In genomic region chr11:24865067-24865796, GRCm38 (mm10) we compare ENCODE assay signal across 18 mouse cellular contexts.
"Had no signal": no experiment of that assay in that cellular context is flagged by ENCODE, and none has a peak within 500 bp of the region (broad histone marks: within the 10 kb centered on the region; RNA-seq: fewer than 3 reads in every experiment).

No protein-coding gene starts in this region.

- H3K9me3 ChIP-seq: liver, embryonic 13.5 days; megakaryocyte, embryonic 14.5 days; midbrain, embryonic 12.5 days had no signal

- H3K9ac ChIP-seq: liver, embryonic 13.5 days; midbrain, embryonic 12.5 days had no signal

- H3K4me1 ChIP-seq: liver, embryonic 13.5 days; megakaryocyte, embryonic 14.5 days; midbrain, embryonic 12.5 days had no signal

- H3K27ac ChIP-seq: layer of hippocampus, adult 2 months; liver, embryonic 13.5 days; midbrain, embryonic 12.5 days; stomach, postnatal 0 days had no signal

- ATAC-seq: lung, postnatal 0 days; midbrain, embryonic 16.5 days had no signal

- H3K27me3 ChIP-seq: liver, embryonic 13.5 days; megakaryocyte, embryonic 14.5 days; midbrain, embryonic 12.5 days had no signal

- H3K4me3 ChIP-seq: layer of hippocampus, adult 2 months; liver, embryonic 13.5 days; megakaryocyte, embryonic 14.5 days; midbrain, embryonic 12.5 days had no signal

- H3K4me2 ChIP-seq: liver, embryonic 13.5 days; midbrain, embryonic 12.5 days had no signal

- H3K36me3 ChIP-seq: liver, embryonic 13.5 days; midbrain, embryonic 12.5 days had no signal

- DNase-seq: kidney, adult 18-20 months; kidney, adult 9 months; kidney, postnatal 14 days; layer of hippocampus, adult 9-11 months; liver, embryonic 13.5 days; lung, adult 2 months; lung, postnatal 36 days; right cerebral cortex, postnatal 14 days; right cerebral cortex, postnatal 4 days; thymus, adult 2 months; thymus, postnatal 14 days; thymus, postnatal 4 days had no signal
